Mouse (Mus musculus) brown adipose tissue, adult 24 weeks (tissue): Measurements from ENCODE around the gene Dmtf1. TPM values are rescaled to one million over a fixed set of nuclear protein-coding genes. Genes with fewer than 3 reads are reported as not detected.
"Not testable (repeated sequence)": the region's sequence is repeated elsewhere in the genome, so short reads cannot be mapped to it uniquely, and the experiment has no call there.

Experiments
- H3K27ac ChIP-seq: fragments of 200-500 bp; replicated peaks from 2 replicates; pipeline ENCODE4 v1.5.1; 2012; ENCODE audit warnings: low read depth, mild to moderate bottlenecking, low read length
- H3K4me1 ChIP-seq: fragments of 200-500 bp; 2 replicates; pipeline ENCODE4 v1.6.1; 2012; ENCODE audit warnings: low read length, mixed read lengths; ENCODE audit not compliant: control insufficient read depth, insufficient read depth, insufficient read length
- H3K4me3 ChIP-seq: fragments of 200-500 bp; 2 replicates; pipeline ENCODE4 v1.5.1; 2012; ENCODE audit warnings: low read depth, mild to moderate bottlenecking, low read length, moderate library complexity; ENCODE audit not compliant: insufficient read depth
- polyA plus RNA-seq: library from polyadenylated mRNA; stranded (reverse); fragments of >200 nt; gene quantifications from 2 replicates; pipeline ENCODE4 v1.2.4, GENCODE M21; 2012; ENCODE audit not compliant: missing spikeins, insufficient read depth, insufficient read length

Dmtf1 gene
- 9.7 and 15.1 TPM in 2 replicates for polyA plus RNA-seq

DNA sequence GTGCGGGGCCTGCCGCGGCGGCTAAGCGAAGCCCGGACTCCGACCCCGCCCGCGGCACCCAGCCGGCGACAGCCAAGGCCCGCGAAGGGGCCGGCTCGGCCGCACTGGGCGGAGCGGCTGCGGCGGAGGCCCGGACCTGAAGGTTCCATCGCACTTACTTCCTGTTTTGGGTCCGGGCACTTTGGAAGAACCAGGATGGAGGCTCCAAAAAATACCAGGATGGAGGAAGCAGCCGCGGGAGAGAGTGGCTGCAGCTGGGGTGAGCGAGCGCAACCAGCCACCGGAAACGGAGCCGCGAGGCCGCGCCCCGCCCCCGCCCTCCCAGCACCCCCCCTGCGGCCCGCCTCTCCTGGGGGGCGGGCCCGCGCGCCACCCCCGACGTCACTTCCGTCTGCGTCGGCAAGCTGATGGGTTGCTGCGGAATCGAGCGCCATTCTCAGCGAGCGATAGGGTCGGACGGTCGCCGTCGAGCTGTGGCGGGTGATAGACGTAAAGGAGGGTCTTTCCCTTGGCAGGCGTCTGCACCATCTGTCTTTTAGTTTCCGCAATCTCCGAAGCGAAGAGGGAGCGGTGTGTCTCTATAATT is at the start of gene Dmtf1:
Gene Dmtf1, minus strand, starts transcription at position 321 of the 586 bp plus-strand sequence.
- H3K4me1 ChIP-seq, result peaks cover 8% of the 10 kb centered on the region
- H3K4me3 ChIP-seq, result peak within 1 kb of the TSS; percentile 71

DNA sequence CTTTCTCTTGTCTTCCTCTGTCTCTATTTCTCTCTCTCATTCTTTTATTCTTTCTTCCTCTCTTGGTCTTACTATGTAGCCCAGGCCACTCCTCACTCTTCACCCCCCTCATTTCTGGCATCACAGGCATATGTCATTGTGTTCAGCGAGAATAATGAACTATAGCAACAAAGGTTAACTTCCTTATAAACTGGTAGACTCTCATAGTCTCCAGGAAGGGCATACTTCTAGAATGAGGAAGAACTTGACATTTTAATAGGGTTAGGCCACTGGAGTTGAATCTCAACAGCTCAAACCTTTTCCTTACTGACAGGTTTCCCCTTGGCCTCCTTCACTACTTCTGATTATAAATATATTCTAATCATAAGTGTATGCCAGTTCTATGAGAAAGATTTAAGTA is 24.9 kb upstream of the Dmtf1 start:
- Histone ChIP-seq H3K4me3 (no peak overlapping the region), H3K27ac (no peak overlapping the region), H3K4me1 (no peaks in the 10 kb centered on the region)

More for the DNA sequence above, at the start of gene Dmtf1:
- H3K27ac ChIP-seq, result peak within 1 kb of the TSS; percentile 84

DNA sequence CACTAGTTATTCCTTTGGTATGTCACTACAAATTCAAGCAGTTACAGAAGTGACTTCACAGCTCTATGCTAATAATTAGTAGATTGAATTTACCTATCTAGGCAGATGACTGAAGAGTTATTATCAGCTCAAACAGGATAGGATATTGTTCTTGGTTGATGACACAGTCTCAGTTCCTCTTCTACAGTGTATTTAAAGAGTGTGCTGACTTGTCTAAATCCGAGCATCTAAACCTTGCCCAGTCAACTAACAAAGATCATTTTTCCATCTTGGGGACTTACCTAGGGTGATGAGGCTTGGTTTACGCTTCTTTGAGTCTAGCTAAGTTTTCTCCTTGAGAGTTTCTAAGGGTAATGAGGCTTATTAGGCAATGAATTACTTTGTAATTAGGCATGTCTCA is 11.7 kb upstream of the Dmtf1 start:
- no peak overlapping the region for H3K4me3 ChIP-seq
- H3K27ac ChIP-seq, result no peak overlapping the region
- no peaks in the 10 kb centered on the region for H3K4me1 ChIP-seq

DNA sequence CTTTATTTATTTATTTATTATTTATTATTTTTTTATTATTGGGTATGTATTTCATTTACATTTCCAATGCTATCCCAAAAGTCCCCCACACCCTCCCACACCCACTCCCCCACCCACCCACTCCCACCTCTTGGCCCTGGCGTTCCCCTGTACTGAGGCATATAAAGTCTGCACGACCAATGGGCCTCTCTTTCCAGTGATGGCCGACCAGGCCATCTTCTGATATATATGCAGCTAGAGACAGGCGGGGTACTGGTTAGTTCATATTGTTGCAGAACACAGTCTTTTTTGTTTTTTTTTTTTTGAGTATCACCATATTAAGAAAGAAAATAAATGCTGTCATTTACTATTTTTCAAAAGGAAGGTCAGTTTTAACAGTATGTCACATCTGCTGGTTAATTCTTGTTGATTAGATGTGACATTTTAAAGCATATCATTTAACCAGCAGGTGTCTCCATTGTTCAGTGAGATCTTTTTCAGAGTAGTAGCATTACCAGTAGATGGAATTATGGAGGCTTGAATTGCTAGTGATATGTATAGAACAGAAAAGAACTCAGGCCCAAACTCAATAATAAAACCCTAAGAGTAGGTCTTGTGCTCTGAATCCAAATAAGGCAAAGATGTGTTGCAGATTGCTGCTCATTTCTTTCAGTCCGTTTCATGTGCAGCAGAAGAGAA is 7.9 kb upstream of the Dmtf1 start:
- H3K27ac ChIP-seq, H3K4me1 ChIP-seq, H3K4me3 ChIP-seq: not testable (repeated sequence)

DNA sequence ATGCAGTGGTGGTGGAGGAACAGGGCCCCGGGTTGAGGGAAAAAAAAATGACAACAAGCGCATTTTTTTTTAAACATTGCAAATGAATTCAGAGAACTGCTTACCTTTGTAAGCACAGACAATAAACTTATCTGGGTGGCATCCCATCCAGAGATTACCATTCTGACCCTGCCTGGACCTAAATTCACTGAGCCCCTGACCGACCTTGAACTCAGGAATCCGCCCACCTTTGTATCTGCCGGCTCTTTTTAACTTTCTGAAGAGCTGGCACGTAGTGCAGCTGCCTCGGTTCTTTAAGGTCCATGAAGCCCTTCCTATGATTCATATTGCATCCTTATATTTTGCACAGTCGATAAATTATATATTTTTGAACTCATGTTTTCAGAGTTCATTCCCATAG is 4.8 kb upstream of the Dmtf1 start:
- Histone ChIP-seq H3K4me3 (no peak overlapping the region), H3K4me1 (peaks cover 4% of the 10 kb centered on the region), H3K27ac (no peak overlapping the region)

DNA sequence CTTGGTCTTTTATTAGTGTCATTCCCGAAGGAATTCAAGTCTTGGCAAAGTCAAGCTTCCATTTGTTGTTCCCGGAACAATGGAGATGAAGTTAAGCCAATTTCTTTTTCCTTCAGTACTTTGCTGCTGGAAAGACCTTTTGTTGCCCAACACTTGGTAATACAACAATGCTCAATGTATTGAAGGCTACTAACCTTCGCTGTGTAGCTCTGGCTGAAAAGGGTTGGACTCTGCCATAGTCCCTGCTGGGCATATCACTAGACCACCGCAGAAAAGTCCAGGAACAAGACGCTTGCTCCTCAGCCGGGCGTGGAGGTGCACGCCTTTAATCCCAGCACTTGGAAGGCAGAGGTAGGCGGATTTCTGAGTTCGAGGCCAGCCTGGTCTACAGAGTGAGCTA is 3.6 kb upstream of the Dmtf1 start:
- H3K4me3 ChIP-seq, H3K4me1 ChIP-seq, H3K27ac ChIP-seq: not testable (repeated sequence)

DNA sequence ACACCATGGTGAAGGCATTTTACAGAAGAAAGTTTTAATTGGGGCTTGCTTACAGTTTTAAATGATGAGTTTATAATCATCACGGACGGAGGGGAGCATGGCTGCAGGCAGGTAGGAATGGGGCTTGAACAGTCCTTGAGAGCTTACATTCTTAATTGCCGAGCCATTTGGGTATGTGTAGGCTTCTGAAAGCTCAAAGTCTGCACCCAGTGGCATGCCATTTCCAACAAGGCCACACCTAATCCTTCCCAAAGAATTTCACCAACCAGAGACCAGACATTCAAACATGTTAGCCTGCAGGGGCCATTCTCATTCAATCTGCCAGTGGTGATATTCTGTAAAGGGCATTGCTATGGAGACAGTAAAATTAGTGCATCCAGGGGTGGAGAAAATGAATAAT is 1.8 kb upstream of the Dmtf1 start:
- H3K27ac ChIP-seq, result no peak overlapping the region
- H3K4me3 ChIP-seq, result no peak overlapping the region
- peaks cover 4% of the 10 kb centered on the region for H3K4me1 ChIP-seq

DNA sequence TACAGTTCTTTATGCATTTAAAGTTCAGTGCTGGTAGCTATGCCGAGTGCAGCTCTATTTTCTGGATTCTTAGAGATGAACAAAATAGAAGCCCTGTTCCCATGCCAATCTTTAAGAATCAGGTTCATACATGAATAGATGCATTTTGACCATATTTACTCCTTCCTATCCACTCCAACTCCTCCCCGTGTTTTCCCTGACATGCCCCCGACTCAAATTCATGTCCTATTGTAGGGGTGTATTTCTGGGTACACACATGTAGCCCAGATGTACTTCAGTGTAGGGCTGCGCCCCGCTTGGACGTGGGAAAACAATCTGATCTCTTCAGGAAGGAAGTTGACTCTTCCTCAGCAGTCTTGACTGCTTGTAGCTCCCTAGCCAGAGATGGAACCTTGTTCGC is 512 bp upstream of the Dmtf1 start:
- H3K4me1 ChIP-seq, result peaks cover 7% of the 10 kb centered on the region
- peak overlapping the region; percentile 69 for H3K4me3 ChIP-seq
- H3K27ac ChIP-seq, result peak overlapping the region; percentile 84

DNA sequence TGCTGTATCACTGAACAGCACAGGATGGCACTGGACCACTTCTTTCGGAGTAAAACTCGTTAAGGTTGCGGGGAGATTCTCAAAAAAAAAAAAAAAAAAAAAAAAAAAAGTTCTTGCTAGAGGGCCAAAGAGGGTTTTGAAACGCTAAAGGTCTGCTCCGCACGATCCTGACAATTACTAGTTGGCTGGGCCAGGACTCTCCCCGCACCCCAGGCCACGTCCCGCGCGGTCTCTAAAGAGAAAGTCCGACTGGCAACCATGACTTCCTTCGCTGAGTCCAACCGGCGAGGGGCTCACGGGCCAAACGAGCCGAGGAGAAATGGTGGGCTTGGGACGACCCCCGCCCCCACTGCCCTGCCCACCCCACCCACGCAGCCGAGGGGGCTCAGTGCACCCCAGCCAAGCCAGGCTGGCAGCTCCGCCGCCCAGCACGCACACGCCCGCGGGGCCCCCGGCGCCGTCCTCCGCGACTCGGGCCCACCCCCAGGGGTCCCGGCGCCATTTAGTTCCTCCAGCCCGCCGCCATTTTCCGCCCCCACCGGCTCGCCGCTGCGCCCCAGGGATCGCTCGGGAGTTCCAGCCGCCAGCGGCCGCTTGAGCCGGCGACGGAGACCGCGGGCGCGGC is 633 bp downstream of the Dmtf1 start:
- Histone ChIP-seq H3K4me1 (peaks cover 8% of the 10 kb centered on the region), H3K27ac (peak overlapping the region; percentile 72), H3K4me3 (peak overlapping the region; percentile 71)

DNA sequence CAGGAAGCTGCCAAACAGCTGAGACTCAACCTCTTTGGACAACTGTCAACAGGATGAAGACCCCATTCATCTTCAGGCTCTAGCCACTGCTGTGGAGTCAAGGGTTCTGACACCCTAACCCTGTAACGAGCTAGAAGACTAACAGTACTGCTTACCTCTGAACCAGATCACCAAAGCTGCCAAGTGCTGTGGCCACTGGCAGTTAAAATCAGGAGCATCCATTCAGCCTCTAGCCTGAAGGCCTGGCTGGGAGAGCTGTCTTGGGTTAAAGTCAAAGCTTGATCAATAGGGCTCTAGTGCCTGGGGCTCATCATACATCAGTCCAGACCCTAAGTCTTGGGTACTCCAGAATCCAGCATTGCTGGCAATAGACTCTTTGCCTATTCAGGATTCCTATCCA is 4.2 kb downstream of the Dmtf1 start:
- Histone ChIP-seq H3K4me1 (peaks cover 5% of the 10 kb centered on the region; the same call in 1 of the 2 replicates), H3K4me3 (no peak overlapping the region), H3K27ac (no peak overlapping the region)

DNA sequence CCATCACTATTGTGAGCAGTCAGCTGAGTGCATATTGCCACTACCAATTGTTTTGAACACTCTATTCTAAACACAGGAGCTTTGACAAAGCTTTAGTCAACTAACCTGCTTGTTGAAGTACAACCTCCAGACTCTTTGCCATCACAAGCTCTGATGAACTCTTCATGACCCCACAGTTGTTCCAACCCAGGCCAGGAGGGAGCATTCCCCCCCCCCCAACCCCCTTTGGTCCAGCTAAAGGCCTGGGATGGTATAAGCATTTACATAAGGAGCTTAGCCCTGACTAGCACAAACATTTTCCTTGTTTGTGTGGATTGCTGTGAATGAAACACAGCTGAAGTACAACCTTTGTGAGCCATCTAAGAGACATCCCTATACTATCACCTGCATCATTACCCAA is 4.8 kb downstream of the Dmtf1 start:
- no peak overlapping the region for H3K27ac ChIP-seq
- peaks cover 3% of the 10 kb centered on the region; the same call in 1 of the 2 replicates for H3K4me1 ChIP-seq
- H3K4me3 ChIP-seq, result no peak overlapping the region

DNA sequence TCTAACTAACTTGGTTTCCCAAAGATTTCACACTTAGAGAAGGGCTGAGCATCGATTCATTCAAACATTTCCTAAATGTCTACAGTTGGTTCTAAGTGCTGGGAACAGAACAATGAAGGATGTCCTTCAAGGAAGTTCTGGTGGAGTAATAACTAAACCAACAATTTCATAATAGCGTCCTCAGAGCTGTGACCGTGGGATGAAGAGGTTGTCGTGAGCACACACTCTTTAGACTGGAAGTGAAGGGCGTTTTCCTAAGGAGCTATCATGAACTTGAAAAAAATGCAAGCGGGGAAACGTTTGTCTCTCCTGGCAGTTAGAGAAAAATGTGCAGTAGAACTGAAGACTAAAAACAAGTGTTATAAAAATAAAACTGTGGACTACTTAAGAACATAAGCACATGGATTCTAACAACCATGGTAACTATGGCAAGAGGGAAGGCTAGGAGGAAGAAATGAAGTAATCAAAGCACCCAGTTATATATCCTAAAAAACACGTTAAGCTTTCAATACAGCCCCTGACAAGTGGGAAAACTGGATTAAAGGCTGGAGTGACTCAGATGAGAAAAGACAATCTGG is 12.2 kb downstream of the Dmtf1 start:
- H3K4me1 ChIP-seq, result no peaks in the 10 kb centered on the region
- no peak overlapping the region for H3K4me3 ChIP-seq
- H3K27ac ChIP-seq, result no peak overlapping the region

DNA sequence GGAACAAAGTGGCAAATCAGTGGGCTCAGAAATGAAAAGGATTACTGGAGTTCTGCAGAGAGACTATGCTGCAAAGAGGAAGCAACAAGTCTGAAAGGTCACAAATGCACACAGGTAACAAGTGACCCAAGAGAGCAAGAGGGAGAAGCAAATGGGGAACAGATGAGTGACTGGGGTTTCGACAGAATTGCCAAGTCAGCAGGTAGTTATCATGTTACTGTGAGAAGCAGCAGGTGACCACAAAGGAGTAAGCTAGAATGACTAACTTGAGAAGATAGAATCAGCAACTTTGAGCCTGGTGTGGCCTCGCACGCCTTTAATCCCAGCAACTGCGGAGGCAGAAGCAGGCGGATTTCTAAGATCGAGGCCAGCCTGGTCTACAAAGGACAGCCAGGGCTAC is 19.2 kb downstream of the Dmtf1 start:
- H3K4me3 ChIP-seq, result no peak overlapping the region
- H3K4me1 ChIP-seq, result no peaks in the 10 kb centered on the region
- no peak overlapping the region for H3K27ac ChIP-seq

DNA sequence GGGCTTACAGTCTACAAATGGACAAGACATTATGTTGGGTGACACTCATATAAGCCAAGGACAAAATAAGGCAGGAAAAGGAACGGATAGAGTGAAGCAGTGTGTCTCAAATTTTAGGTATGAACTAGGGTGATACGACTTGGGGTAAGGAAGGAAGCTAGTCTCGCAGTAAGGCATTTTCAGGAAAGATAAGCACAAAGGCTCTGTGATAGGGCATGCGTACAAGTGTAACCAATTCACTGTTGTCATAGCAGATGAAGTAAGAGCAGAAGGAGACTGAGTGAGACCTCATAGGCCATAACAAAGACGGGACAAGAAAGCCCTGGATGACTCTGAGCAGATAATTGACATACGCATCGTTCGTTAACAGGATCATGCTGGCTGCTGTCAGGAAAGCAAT is 20.9 kb downstream of the Dmtf1 start:
- Histone ChIP-seq H3K4me3 (no peak overlapping the region), H3K4me1 (no peaks in the 10 kb centered on the region), H3K27ac (no peak overlapping the region)

DNA sequence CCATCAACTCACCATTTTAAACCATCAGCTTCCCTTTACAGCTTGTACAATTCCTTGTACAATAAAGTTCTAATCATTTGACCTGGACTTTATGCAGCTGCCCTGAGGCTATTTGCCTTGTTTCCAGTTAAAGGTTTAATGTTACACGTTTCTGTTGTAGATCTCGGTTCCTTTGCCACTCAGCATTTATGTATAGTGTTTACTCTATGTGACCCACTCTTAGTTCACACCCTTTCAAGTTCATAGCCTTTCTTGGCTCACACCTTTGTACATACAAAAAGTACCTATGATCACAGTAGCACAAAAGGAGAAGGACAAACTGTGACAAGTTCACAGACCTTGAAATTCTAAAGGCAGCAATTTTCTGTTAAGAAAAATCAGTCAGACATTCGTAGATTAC is 26.0 kb downstream of the Dmtf1 start:
- H3K27ac ChIP-seq, result no peak overlapping the region
- no peak overlapping the region for H3K4me3 ChIP-seq
- no peaks in the 10 kb centered on the region for H3K4me1 ChIP-seq
